Mouse (Mus musculus) cortical plate, adult 2 months (tissue): ENCODE data around the gene Plekha5.

ENCODE experiments used
- CTCF ChIP-seq: fragments of 200-500 bp; IDR thresholded peaks from 2 replicates; pipeline ENCODE4 v1.5.1; 2011; ENCODE audit warnings: mild to moderate bottlenecking, control low read depth, low read length; ENCODE audit not compliant: insufficient read depth; ENCODE audit errors: extremely low read depth
- POLR2A ChIP-seq: fragments of 200-500 bp; IDR thresholded peaks from 2 replicates; pipeline ENCODE4 v1.6.1; 2011; ENCODE audit warnings: mild to moderate bottlenecking, low read length, control low read depth; ENCODE audit not compliant: insufficient read depth; ENCODE audit errors: extremely low read depth

DNA sequence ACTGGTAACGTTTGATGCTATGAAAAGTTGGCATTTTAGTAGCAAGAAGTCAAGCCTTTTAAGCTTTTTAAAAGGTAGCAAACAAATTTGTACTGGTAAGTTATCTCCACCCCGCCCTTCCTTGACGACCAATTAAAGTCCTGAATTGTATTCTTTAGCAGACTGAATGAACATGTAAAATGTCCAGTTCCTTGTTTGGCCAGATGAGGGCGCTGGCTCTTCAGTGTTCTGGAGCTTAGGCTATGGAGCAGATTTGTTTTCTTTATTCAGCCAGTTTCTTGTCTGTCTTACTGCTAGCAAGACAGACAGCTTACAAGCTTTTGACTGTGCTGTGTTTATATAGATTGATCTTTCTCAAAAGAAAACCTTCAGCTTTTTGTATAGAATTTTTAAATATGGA, 48.5 kb downstream of the Plekha5 start:
- TF ChIP-seq CTCF, result peak; percentile 81
- no peak for TF ChIP-seq POLR2A
